Mouse (Mus musculus) ES-E14 (cell line): ENCODE measurements around the gene Spdl1.

ENCODE experiments used
- CHD2 ChIP-seq: IDR thresholded peaks from 2 replicates; pipeline ENCODE4 v1.6.1; 2014; ENCODE audit warnings: mild to moderate bottlenecking, low read depth, low read length, inconsistent platforms
- HCFC1 ChIP-seq: IDR thresholded peaks from 2 replicates; pipeline ENCODE4 v1.6.1; 2012; ENCODE audit warnings: low read length, inconsistent platforms, borderline replicate concordance; ENCODE audit not compliant: insufficient read depth
- MAFK ChIP-seq: IDR thresholded peaks from 2 replicates; pipeline ENCODE4 v1.6.1; 2014; ENCODE audit warnings: mild to moderate bottlenecking, low read depth, low read length, inconsistent platforms; ENCODE audit not compliant: insufficient read depth
- ZNF384 ChIP-seq: IDR thresholded peaks from 2 replicates; pipeline ENCODE4 v1.6.1; 2012; ENCODE audit warnings: low read depth, low read length, inconsistent platforms

GRCm38 (mm10) chr11:34769946-34770345, 63.5 kb downstream of the Spdl1 start:
- TF ChIP-seq CHD2 (no peak), ZNF384 (no peak), MAFK (no peak), HCFC1 (no peak)
